Mouse (Mus musculus) inflammation-experienced regulatory T-cells (primary cell): ENCODE data around the gene Mfap2. TPM values are rescaled to one million over a fixed set of nuclear protein-coding genes. Genes with fewer than 3 reads are reported as not detected.

Experiments
- polyA plus RNA-seq, 2 experiments: library from polyadenylated mRNA; unstranded; fragments of 100-300 nt; shearing (Covaris generic); gene quantifications; one replicate each; pipeline ENCODE4 v1.2.1; 2017

Gene Mfap2
- polyA plus RNA-seq: under 1 TPM in 1 of 2 experiments, not detected in 1; 0.75 TPM

GRCm38 (mm10) chr4:141010118-141010517 lies at the start of gene Mfap2:
Gene Mfap2 (plus strand): TSS chr4:141010418.

GRCm38 (mm10) chr4:140960781-140961466 lies 49.3 kb upstream of the Mfap2 start, which contains the start of gene Sdhb:
Gene Sdhb (plus strand): TSS chr4:140961203.

GRCm38 (mm10) chr4:140986711-140987395 lies 23.4 kb upstream of the Mfap2 start, which contains the start of gene Atp13a2:
Gene Atp13a2 (plus strand): TSS chr4:140986873.

GRCm38 (mm10) chr4:141060426-141061301 lies 50.4 kb downstream of the Mfap2 start, which contains the start of gene Crocc:
Gene Crocc (minus strand): TSS chr4:141060550.

Other genes starting within 250 kb of the Mfap2 start
- 1 to 10 TPM in 1 of 2 experiments, under 1 TPM in 1; 0.31 to 1.6 TPM for gene Padi4, start 236.2 kb upstream of the Mfap2 start, polyA plus RNA-seq
- under 1 TPM in 1 of 2 experiments, not detected in 1; 0.17 TPM for gene Padi3, start 199.8 kb upstream of the Mfap2 start, polyA plus RNA-seq
- gene Padi1, start 164.6 kb upstream of the Mfap2 start, polyA plus RNA-seq: under 1 TPM; 0.12 to 0.31 TPM
- gene Padi2, start 104.1 kb upstream of the Mfap2 start, polyA plus RNA-seq: 10 to 100 TPM; 10.2 to 21.8 TPM
- gene Sdhb, start 49.2 kb upstream of the Mfap2 start, polyA plus RNA-seq: 100 to 1,000 TPM; 222 to 250 TPM
- 10 to 100 TPM; 50.3 to 53.5 TPM for gene Atp13a2, start 23.5 kb upstream of the Mfap2 start, polyA plus RNA-seq
- gene Crocc, start 50.1 kb downstream of the Mfap2 start, polyA plus RNA-seq: 1 to 10 TPM; 6.0 to 9.1 TPM
- gene Necap2, start 67.9 kb downstream of the Mfap2 start, polyA plus RNA-seq: 100 to 1,000 TPM; 127 to 136 TPM
- 1 to 10 TPM in 1 of 2 experiments, under 1 TPM in 1; 0.60 to 2.0 TPM for gene Spata21, start 77.9 kb downstream of the Mfap2 start, polyA plus RNA-seq
- 10 to 100 TPM; 51.2 to 51.9 TPM for gene Szrd1, start 129.4 kb downstream of the Mfap2 start, polyA plus RNA-seq
- gene Fbxo42, start 137.5 kb downstream of the Mfap2 start, polyA plus RNA-seq: 10 to 100 TPM; 23.2 to 24.0 TPM
- 1 to 10 TPM; 3.4 to 4.1 TPM for gene Rsg1, start 203.5 kb downstream of the Mfap2 start, polyA plus RNA-seq
- gene Arhgef19, start 229.1 kb downstream of the Mfap2 start, polyA plus RNA-seq: 1 to 10 TPM in 1 of 2 experiments, under 1 TPM in 1; 0.14 to 1.0 TPM